ENCODE assay signal across 12 mouse cellular contexts in genomic region chr8:83666866-83667234, GRCm38 (mm10). TPM values are rescaled to one million over a fixed set of nuclear protein-coding genes. Genes with fewer than 3 reads are reported as not detected.
DNase-seq lines count a peak whose midpoint lies in the region; ATAC-seq and TF ChIP-seq lines count a peak whose summit lies in the region.
"Had no signal": no experiment of that assay in that cellular context is flagged by ENCODE, and none has a peak within 500 bp of the region (broad histone marks: within the 10 kb centered on the region; RNA-seq: fewer than 3 reads in every experiment).

No protein-coding gene starts in this region.

- intact Hi-C loops in heart, postnatal 25 days (cut with DNase I): no loop called here

- H3K27ac ChIP-seq in heart, embryonic 10.5 days: 0 out of 2 replicates have a peak overlapping the region, but pooled peaks have one; percentile 1
- H3K27ac ChIP-seq in liver, embryonic 12.5 days: peak overlapping the region; percentile 26; the same call in 1 of the 2 replicates
- H3K27ac ChIP-seq in liver, postnatal 0 days (ENCODE audit: low read depth): no peak overlapping the region
- H3K27ac ChIP-seq in forebrain, embryonic 14.5 days (ENCODE audit: low read depth, low read length): no peak overlapping the region
- 0 out of 2 replicates have a peak overlapping the region, but pooled peaks have one; percentile 26 for H3K27ac ChIP-seq in midbrain, postnatal 0 days (ENCODE audit: low read depth, low read length)
- H3K27ac ChIP-seq: macrophage had no signal

- H3K4me2 ChIP-seq in liver, embryonic 12.5 days: no peak overlapping the region
- no peak overlapping the region for H3K4me2 ChIP-seq in liver, postnatal 0 days (ENCODE audit: low read depth, low read length)
- no peak overlapping the region for H3K4me2 ChIP-seq in forebrain, embryonic 14.5 days (ENCODE audit: low read length)
- no peak overlapping the region for H3K4me2 ChIP-seq in midbrain, postnatal 0 days (ENCODE audit: low read depth, low read length, poor library complexity, severe bottlenecking)

- 0 out of 2 replicates have a peak overlapping the region, but pooled peaks have one; percentile 10 for H3K4me3 ChIP-seq in heart, embryonic 10.5 days
- no peak overlapping the region for H3K4me3 ChIP-seq in liver, embryonic 12.5 days
- no peak overlapping the region for H3K4me3 ChIP-seq in liver, postnatal 0 days (ENCODE audit: low read depth, low read length)
- no peak overlapping the region for H3K4me3 ChIP-seq in forebrain, embryonic 14.5 days (ENCODE audit: low read depth, low read length)
- no peak overlapping the region for H3K4me3 ChIP-seq in midbrain, postnatal 0 days (ENCODE audit: low read depth, low read length)

- no peak for TF ChIP-seq CTCF in liver, postnatal 0 days (IDR thresholded peaks at IDR 0.05; ENCODE audit: low read depth)
- no peak for TF ChIP-seq CTCF in midbrain, postnatal 0 days (IDR thresholded peaks at IDR 0.05)

- peaks cover 27% of the 10 kb centered on the region for H3K27me3 ChIP-seq in heart, embryonic 10.5 days (ENCODE audit: insufficient read depth, poor library complexity, severe bottlenecking)
- peaks cover 26% of the 10 kb centered on the region for H3K27me3 ChIP-seq in liver, embryonic 12.5 days (replicated peaks)
- H3K27me3 ChIP-seq in liver, postnatal 0 days (ENCODE audit: insufficient read depth, low read length): 0 out of 2 replicates have a peak, but pooled peaks cover 2% of the 10 kb centered on the region
- no peaks in the 10 kb centered on the region for H3K27me3 ChIP-seq in forebrain, embryonic 14.5 days (replicated peaks; ENCODE audit: control insufficient read depth, insufficient read depth, low read length)
- no peaks in the 10 kb centered on the region; the same call in 1 of the 2 replicates for H3K27me3 ChIP-seq in midbrain, postnatal 0 days (ENCODE audit: insufficient read depth, low read length)

- ATAC-seq in liver, embryonic 12.5 days: no peak
- ATAC-seq in liver, postnatal 0 days: no peak
- ATAC-seq in forebrain, embryonic 14.5 days: no peak
- ATAC-seq in midbrain, postnatal 0 days (ENCODE audit: low FRiP score): no peak
- ATAC-seq in cerebellum, adult (ENCODE audit: insufficient number of reproducible peaks, low FRiP score, low TSS enrichment): no peak

- no peak for TF ChIP-seq EP300 in liver, postnatal 0 days (IDR thresholded peaks at IDR 0.05; ENCODE audit: low read depth)

- 91% methylated on average over 3 of the region's 3 CpGs for WGBS in heart, embryonic 10.5 days
- WGBS in liver, embryonic 12.5 days (ENCODE audit: insufficient replicate concordance): 86% methylated on average over 3 of the region's 3 CpGs
- WGBS in liver, postnatal 0 days (ENCODE audit: insufficient replicate concordance): 91% methylated on average over 3 of the region's 3 CpGs
- 90% methylated on average over 3 of the region's 3 CpGs for WGBS in forebrain, embryonic 14.5 days
- WGBS in midbrain, postnatal 0 days: 82% methylated on average over 3 of the region's 3 CpGs

- no peak for DNase-seq in heart, embryonic 10.5 days (ENCODE audit: low spot score)
- DNase-seq in heart, postnatal 25 days (ENCODE audit: low spot score): no peak
- no peak for DNase-seq in liver, postnatal 0 days
- no peak for DNase-seq in forebrain, embryonic 14.5 days (ENCODE audit: low spot score)
- DNase-seq in midbrain, postnatal 0 days (ENCODE audit: low spot score): no peak
- no peak for DNase-seq in layer of hippocampus, postnatal 14 days (ENCODE audit: low spot score in 2 of 2)
- DNase-seq: B cell, adult 2 months; embryo, embryonic 11 days; layer of hippocampus, postnatal 36 days had no signal

- peaks cover 56% of the 10 kb centered on the region for H3K4me1 ChIP-seq in heart, embryonic 10.5 days
- H3K4me1 ChIP-seq in liver, embryonic 12.5 days: peaks cover 42% of the 10 kb centered on the region
- peaks cover 23% of the 10 kb centered on the region for H3K4me1 ChIP-seq in liver, postnatal 0 days (ENCODE audit: insufficient read depth)
- H3K4me1 ChIP-seq in forebrain, embryonic 14.5 days (ENCODE audit: control insufficient read depth, insufficient read depth, low read length): peaks cover 12% of the 10 kb centered on the region
- H3K4me1 ChIP-seq in midbrain, postnatal 0 days (ENCODE audit: insufficient read depth, low read length): peaks cover 10% of the 10 kb centered on the region

- no peaks in the 10 kb centered on the region for H3K9me3 ChIP-seq in heart, embryonic 10.5 days
- H3K9me3 ChIP-seq in liver, embryonic 12.5 days (replicated peaks): no peaks in the 10 kb centered on the region
- no peaks in the 10 kb centered on the region for H3K9me3 ChIP-seq in liver, postnatal 0 days (ENCODE audit: low read length)
- no peaks in the 10 kb centered on the region for H3K9me3 ChIP-seq in forebrain, embryonic 14.5 days (replicated peaks; ENCODE audit: control insufficient read depth, low read length)
- H3K9me3 ChIP-seq in midbrain, postnatal 0 days (ENCODE audit: low read length): no peaks in the 10 kb centered on the region

- no peak overlapping the region for H3K9ac ChIP-seq in liver, embryonic 12.5 days
- H3K9ac ChIP-seq in liver, postnatal 0 days (replicated peaks): no peak overlapping the region
- H3K9ac ChIP-seq in forebrain, embryonic 14.5 days (ENCODE audit: low read length): 0 out of 2 replicates have a peak overlapping the region, but pooled peaks have one; percentile 18
- no peak overlapping the region for H3K9ac ChIP-seq in midbrain, postnatal 0 days (replicated peaks; ENCODE audit: low read length, poor library complexity, severe bottlenecking)

- peaks cover 39% of the 10 kb centered on the region for H3K36me3 ChIP-seq in heart, embryonic 10.5 days
- H3K36me3 ChIP-seq in liver, embryonic 12.5 days: peaks cover 36% of the 10 kb centered on the region
- peaks cover 25% of the 10 kb centered on the region for H3K36me3 ChIP-seq in liver, postnatal 0 days (replicated peaks; ENCODE audit: insufficient read depth, low read length)
- peaks cover 36% of the 10 kb centered on the region for H3K36me3 ChIP-seq in forebrain, embryonic 14.5 days (ENCODE audit: control insufficient read depth, insufficient read depth, low read length)
- H3K36me3 ChIP-seq in midbrain, postnatal 0 days (ENCODE audit: insufficient read depth, low read length): peaks cover 30% of the 10 kb centered on the region

RNA-seq across cellular contexts. Expression of gene Ptger1, which starts 0.4 kb away (rescaled TPM):
- 0.36 and 0.46 TPM in 2 replicates for polyA plus RNA-seq in heart, embryonic 10.5 days (2016; fragmentation: Nextera tagmentation; extraction: Ambion mirVana)
- total RNA-seq in heart, postnatal 25 days (2021): under 1 TPM; 0.25 to 0.34 TPM
- polyA plus RNA-seq in liver, embryonic 12.5 days (2016; fragmentation: Nextera tagmentation; extraction: Ambion mirVana): 0.25 and 0.41 TPM in 2 replicates
- 0.12 and 0.16 TPM in 2 replicates for polyA plus RNA-seq in liver, postnatal 0 days (2015; fragmentation: Nextera tagmentation; extraction: Ambion mirVana)
- polyA plus RNA-seq in forebrain, embryonic 14.5 days (2014; fragmentation: Nextera tagmentation; extraction: Ambion mirVana): 0.27 and 0.63 TPM in 2 replicates
- total RNA-seq in midbrain, postnatal 0 days (2014; rRNA removed): 0.55 and 0.85 TPM in 2 replicates
- 0.27 and 0.36 TPM in 2 replicates for polyA plus RNA-seq in midbrain, postnatal 0 days (2015; fragmentation: Nextera tagmentation; extraction: Ambion mirVana)
- 1 to 10 TPM; 1.3 to 1.9 TPM for total RNA-seq in layer of hippocampus, postnatal 14 days (2021)

RNA-seq across cellular contexts. Expression of gene Gipc1, which starts 14.4 kb away (rescaled TPM):
- polyA plus RNA-seq in heart, embryonic 10.5 days (2016; fragmentation: Nextera tagmentation; extraction: Ambion mirVana): 204 and 214 TPM in 2 replicates
- 10 to 100 TPM; 27.3 to 29.9 TPM for total RNA-seq in heart, postnatal 25 days (2021)
- 80.0 and 80.4 TPM in 2 replicates for polyA plus RNA-seq in liver, embryonic 12.5 days (2016; fragmentation: Nextera tagmentation; extraction: Ambion mirVana)
- polyA plus RNA-seq in liver, postnatal 0 days (2015; fragmentation: Nextera tagmentation; extraction: Ambion mirVana): 44.4 and 46.1 TPM in 2 replicates
- polyA plus RNA-seq in forebrain, embryonic 14.5 days (2014; fragmentation: Nextera tagmentation; extraction: Ambion mirVana): 108 and 122 TPM in 2 replicates
- 72.3 and 74.2 TPM in 2 replicates for total RNA-seq in midbrain, postnatal 0 days (2014; rRNA removed)
- 108 and 111 TPM in 2 replicates for polyA plus RNA-seq in midbrain, postnatal 0 days (2015; fragmentation: Nextera tagmentation; extraction: Ambion mirVana)
- 10 to 100 TPM; 77.9 to 78.5 TPM for total RNA-seq in layer of hippocampus, postnatal 14 days (2021)

RNA-seq across cellular contexts. Expression of gene Pkn1, which starts 32.1 kb away (rescaled TPM):
- polyA plus RNA-seq in heart, embryonic 10.5 days (2016; fragmentation: Nextera tagmentation; extraction: Ambion mirVana): 21.5 and 23.2 TPM in 2 replicates
- total RNA-seq in heart, postnatal 25 days (2021): 10 to 100 TPM; 58.6 to 58.8 TPM
- polyA plus RNA-seq in liver, embryonic 12.5 days (2016; fragmentation: Nextera tagmentation; extraction: Ambion mirVana): 17.5 and 19.5 TPM in 2 replicates
- polyA plus RNA-seq in liver, postnatal 0 days (2015; fragmentation: Nextera tagmentation; extraction: Ambion mirVana): 8.5 TPM in 2 replicates
- 20.9 and 21.9 TPM in 2 replicates for polyA plus RNA-seq in forebrain, embryonic 14.5 days (2014; fragmentation: Nextera tagmentation; extraction: Ambion mirVana)
- 63.9 and 71.2 TPM in 2 replicates for total RNA-seq in midbrain, postnatal 0 days (2014; rRNA removed)
- polyA plus RNA-seq in midbrain, postnatal 0 days (2015; fragmentation: Nextera tagmentation; extraction: Ambion mirVana): 21.3 and 21.7 TPM in 2 replicates
- 10 to 100 TPM; 53.6 TPM for total RNA-seq in layer of hippocampus, postnatal 14 days (2021)

RNA-seq across cellular contexts. Expression of gene Ddx39, which starts 48.1 kb away (rescaled TPM):
- 221 and 253 TPM in 2 replicates for polyA plus RNA-seq in heart, embryonic 10.5 days (2016; fragmentation: Nextera tagmentation; extraction: Ambion mirVana)
- total RNA-seq in heart, postnatal 25 days (2021): 10 to 100 TPM; 20.0 to 21.6 TPM
- polyA plus RNA-seq in liver, embryonic 12.5 days (2016; fragmentation: Nextera tagmentation; extraction: Ambion mirVana): 270 and 299 TPM in 2 replicates
- 68.5 and 80.9 TPM in 2 replicates for polyA plus RNA-seq in liver, postnatal 0 days (2015; fragmentation: Nextera tagmentation; extraction: Ambion mirVana)
- 120 and 133 TPM in 2 replicates for polyA plus RNA-seq in forebrain, embryonic 14.5 days (2014; fragmentation: Nextera tagmentation; extraction: Ambion mirVana)
- total RNA-seq in midbrain, postnatal 0 days (2014; rRNA removed): 38.1 and 47.3 TPM in 2 replicates
- polyA plus RNA-seq in midbrain, postnatal 0 days (2015; fragmentation: Nextera tagmentation; extraction: Ambion mirVana): 68.2 and 76.6 TPM in 2 replicates
- 10 to 100 TPM; 17.9 to 19.2 TPM for total RNA-seq in layer of hippocampus, postnatal 14 days (2021)

RNA-seq across cellular contexts. Expression of gene Dnajb1, which starts 58.9 kb away (rescaled TPM):
- polyA plus RNA-seq in heart, embryonic 10.5 days (2016; fragmentation: Nextera tagmentation; extraction: Ambion mirVana): 51.9 and 71.5 TPM in 2 replicates
- total RNA-seq in heart, postnatal 25 days (2021): 10 to 100 TPM; 10.4 to 17.6 TPM
- 65.1 and 69.8 TPM in 2 replicates for polyA plus RNA-seq in liver, embryonic 12.5 days (2016; fragmentation: Nextera tagmentation; extraction: Ambion mirVana)
- polyA plus RNA-seq in liver, postnatal 0 days (2015; fragmentation: Nextera tagmentation; extraction: Ambion mirVana): 29.4 and 31.6 TPM in 2 replicates
- polyA plus RNA-seq in forebrain, embryonic 14.5 days (2014; fragmentation: Nextera tagmentation; extraction: Ambion mirVana): 30.1 and 43.0 TPM in 2 replicates
- total RNA-seq in midbrain, postnatal 0 days (2014; rRNA removed): 41.0 and 43.3 TPM in 2 replicates
- polyA plus RNA-seq in midbrain, postnatal 0 days (2015; fragmentation: Nextera tagmentation; extraction: Ambion mirVana): 60.3 and 72.4 TPM in 2 replicates
- 10 to 100 TPM; 31.8 to 33.7 TPM for total RNA-seq in layer of hippocampus, postnatal 14 days (2021)

Comparison
In these comparisons a context has a peak if more than half of its experiments do, and no peak if none do; other contexts are left out.
1. H3K27ac ChIP-seq: peak in heart, embryonic 10.5 days (single experiment), liver, embryonic 12.5 days (single experiment) and midbrain, postnatal 0 days (single experiment); none in liver, postnatal 0 days (single experiment) and forebrain, embryonic 14.5 days (single experiment).